Mouse (Mus musculus): Measurements from ENCODE around the gene Pafah1b3. TPM values are rescaled to one million over a fixed set of nuclear protein-coding genes. Genes with fewer than 3 reads are reported as not detected.

Gene Pafah1b3
- total and polyA plus RNA-seq, 3 experiments = 85.6 to 180 (median 110) TPM

- no peak for TF ChIP-seq POLR2AphosphoS2 (IDR thresholded peaks at IDR 0.05; ENCODE audit: low read length)
These were observed 9.1 kb downstream of the Pafah1b3 start (continued) for GRCm38 (mm10) chr7:25288721-25289120.

- H3K9me3 ChIP-seq (replicated peaks; ENCODE audit: insufficient read depth, low read length) = no peaks in the 10 kb centered on the region
- H3K36me3 ChIP-seq (ENCODE audit: control insufficient read depth in 1 of 2, insufficient read depth in 2 of 2, low read length in 2 of 2) = peaks cover 17 to 34% of the 10 kb centered on the region in 2 experiments
These were observed 9.8 kb downstream of the Pafah1b3 start for GRCm38 (mm10) chr7:25288011-25288410.

GRCm38 (mm10) chr7:25286989-25287388 lies 10.8 kb downstream of the Pafah1b3 start:
- DNase-seq (ENCODE audit: low read depth, low spot score) = no peak
- H3K9me3 ChIP-seq (replicated peaks; ENCODE audit: insufficient read depth, low read length) = no peaks in the 10 kb centered on the region
- TF ChIP-seq MXI1 (IDR thresholded peaks at IDR 0.05; ENCODE audit: low read depth, low read length) (no peak), GABPA (IDR thresholded peaks at IDR 0.05; ENCODE audit: low read depth, low read length) (no peak), MYB (IDR thresholded peaks at IDR 0.05; ENCODE audit: low read depth, low read length) (no peak), TCF12 (IDR thresholded peaks at IDR 0.05; ENCODE audit: low read depth, low read length) (no peak), ZC3H11A (IDR thresholded peaks at IDR 0.05; ENCODE audit: low read depth, low read length) (no peak), JUND (IDR thresholded peaks at IDR 0.05; ENCODE audit: low read depth, low read length) (no peak), RAD21 (IDR thresholded peaks at IDR 0.05; ENCODE audit: low read depth, low read length) (no peak), CHD2 (IDR thresholded peaks at IDR 0.05; ENCODE audit: low read length) (no peak), KAT2A (conservative IDR thresholded peaks at IDR 0.05; ENCODE audit: low read depth, low read length) (no peak), TAL1 (IDR thresholded peaks at IDR 0.05; ENCODE audit: low read length) (no peak), USF2 (IDR thresholded peaks at IDR 0.05; ENCODE audit: borderline replicate concordance in 1 of 2, insufficient read depth in 1 of 2, low read depth in 1 of 2, low read length in 2 of 2) (no peak), TBP (IDR thresholded peaks at IDR 0.05; ENCODE audit: low read depth, low read length) (no peak), MYC (IDR thresholded peaks at IDR 0.05; ENCODE audit: low read depth, low read length) (no peak), GATA1 (IDR thresholded peaks at IDR 0.05; ENCODE audit: low read depth, low read length) (no peak), ETS1 (IDR thresholded peaks at IDR 0.05; ENCODE audit: low read depth, low read length) (no peak), EP300 (IDR thresholded peaks at IDR 0.05; ENCODE audit: low read depth in 1 of 2, low read length in 2 of 2) (no peak), UBTF (IDR thresholded peaks at IDR 0.05; ENCODE audit: borderline replicate concordance, insufficient read depth, low read depth, low read length) (no peak), POLR2AphosphoS2 (IDR thresholded peaks at IDR 0.05; ENCODE audit: low read length) (no peak), SMC3 (IDR thresholded peaks at IDR 0.05; ENCODE audit: low read depth, low read length) (no peak), ELF1 (IDR thresholded peaks at IDR 0.05; ENCODE audit: low read depth, low read length) (no peak)
- H3K27me3 ChIP-seq (ENCODE audit: control insufficient read depth in 1 of 2, insufficient read depth in 2 of 2, low read length in 2 of 2) = no peaks in the 10 kb centered on the region
- H3K79me2 ChIP-seq (ENCODE audit: control insufficient read depth, insufficient read depth, low read length, poor library complexity) = peaks cover 30% of the 10 kb centered on the region
- no peak overlapping the region for H3K4me3 ChIP-seq (ENCODE audit: control insufficient read depth in 1 of 2, insufficient read depth in 1 of 2, low read depth in 2 of 2, low read length in 2 of 2)
- H3K4me1 ChIP-seq (ENCODE audit: control insufficient read depth in 1 of 2, insufficient read depth in 2 of 2, low read length in 2 of 2) = peaks cover 2 to 19% of the 10 kb centered on the region in 2 experiments; a peak in 3 of 4 replicates
- H3K36me3 ChIP-seq (ENCODE audit: control insufficient read depth in 1 of 2, insufficient read depth in 2 of 2, low read length in 2 of 2) = peaks cover 17 to 34% of the 10 kb centered on the region in 2 experiments
- H3K9ac ChIP-seq (ENCODE audit: control insufficient read depth, low read depth, low read length, poor library complexity, severe bottlenecking) = no peak overlapping the region
- H3K27ac ChIP-seq (ENCODE audit: control insufficient read depth, low read depth, low read length) = no peak overlapping the region

More at GRCm38 (mm10) chr7:25288011-25288410, 9.8 kb downstream of the Pafah1b3 start:
- Histone ChIP-seq H3K9ac (ENCODE audit: control insufficient read depth, low read depth, low read length, poor library complexity, severe bottlenecking) (no peak overlapping the region), H3K4me3 (ENCODE audit: control insufficient read depth in 1 of 2, insufficient read depth in 1 of 2, low read depth in 2 of 2, low read length in 2 of 2) (no peak overlapping the region), H3K27ac (ENCODE audit: control insufficient read depth, low read depth, low read length) (no peak overlapping the region), H3K27me3 (ENCODE audit: control insufficient read depth in 1 of 2, insufficient read depth in 2 of 2, low read length in 2 of 2) (no peaks in the 10 kb centered on the region), H3K4me1 (ENCODE audit: control insufficient read depth in 1 of 2, insufficient read depth in 2 of 2, low read length in 2 of 2) (peaks cover 2 to 19% of the 10 kb centered on the region in 2 experiments; a peak in 3 of 4 replicates), H3K79me2 (ENCODE audit: control insufficient read depth, insufficient read depth, low read length, poor library complexity) (peaks cover 25% of the 10 kb centered on the region)
- no peak for DNase-seq (ENCODE audit: low read depth, low spot score)
- no peak for TF ChIP-seq CHD2 (IDR thresholded peaks at IDR 0.05; ENCODE audit: low read length)
- TF ChIP-seq RCOR1 (IDR thresholded peaks at IDR 0.05; ENCODE audit: low read depth, low read length) = no peak
- no peak for TF ChIP-seq POLR2AphosphoS5 (IDR thresholded peaks at IDR 0.05; ENCODE audit: borderline replicate concordance, low read depth, low read length)
- no peak for TF ChIP-seq ELF1 (IDR thresholded peaks at IDR 0.05; ENCODE audit: low read depth, low read length)
- TF ChIP-seq CTCF (IDR thresholded peaks at IDR 0.05 in 2 of 3, conservative IDR thresholded peaks at IDR 0.05 in 1 of 3; ENCODE audit: control insufficient read depth in 1 of 3, insufficient read depth in 1 of 3, low read depth in 2 of 3, low read length in 3 of 3, poor library complexity in 1 of 3, severe bottlenecking in 1 of 3) = no peak
- TF ChIP-seq USF1 (IDR thresholded peaks at IDR 0.05; ENCODE audit: low read depth, low read length) = no peak
- TF ChIP-seq GABPA (IDR thresholded peaks at IDR 0.05; ENCODE audit: low read depth, low read length) = no peak
- no peak for TF ChIP-seq MYC (IDR thresholded peaks at IDR 0.05; ENCODE audit: low read depth, low read length)
- no peak for TF ChIP-seq UBTF (IDR thresholded peaks at IDR 0.05; ENCODE audit: borderline replicate concordance, insufficient read depth, low read depth, low read length)
- TF ChIP-seq MYB (IDR thresholded peaks at IDR 0.05; ENCODE audit: low read depth, low read length) = no peak
- no peak for TF ChIP-seq SMC3 (IDR thresholded peaks at IDR 0.05; ENCODE audit: low read depth, low read length)
- TF ChIP-seq ZKSCAN1 (IDR thresholded peaks at IDR 0.05; ENCODE audit: low read depth, low read length) = no peak
